Mouse (Mus musculus) cortical plate, adult 2 months (tissue): ENCODE results near the gene Clec2l.

ENCODE experiments used
- CTCF ChIP-seq: fragments of 200-500 bp; IDR thresholded peaks from 2 replicates; pipeline ENCODE4 v1.5.1; 2011; ENCODE audit warnings: mild to moderate bottlenecking, control low read depth, low read length; ENCODE audit not compliant: insufficient read depth; ENCODE audit errors: extremely low read depth
- POLR2A ChIP-seq: fragments of 200-500 bp; IDR thresholded peaks from 2 replicates; pipeline ENCODE4 v1.6.1; 2011; ENCODE audit warnings: mild to moderate bottlenecking, low read length, control low read depth; ENCODE audit not compliant: insufficient read depth; ENCODE audit errors: extremely low read depth

DNA sequence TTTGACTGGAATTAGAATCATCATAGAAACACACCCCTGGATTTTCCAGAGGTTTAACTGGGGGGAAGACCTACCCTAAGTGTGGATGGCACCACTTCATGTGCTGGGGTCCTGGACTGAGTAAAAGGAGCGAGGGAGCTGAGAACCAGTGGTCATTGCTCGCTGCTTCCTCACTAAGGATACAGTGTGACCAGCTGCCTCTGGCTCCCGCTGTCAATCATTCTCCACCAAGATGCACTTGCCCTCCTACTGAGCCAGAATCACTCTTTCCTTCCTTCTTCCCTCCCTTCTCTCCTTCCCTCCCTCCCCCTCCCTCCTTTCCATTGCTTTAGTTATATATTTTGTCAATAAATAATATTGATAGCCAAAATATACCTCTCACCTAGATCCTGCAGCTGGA is 19.8 kb upstream of the Clec2l start:
- TF ChIP-seq CTCF (no peak), POLR2A (no peak)
